Mouse (Mus musculus): ENCODE results near the gene Tex45. TPM values are rescaled to one million over a fixed set of nuclear protein-coding genes. Genes with fewer than 3 reads are reported as not detected.

Tex45 gene
- polyA plus RNA-seq, 1 experiment, result not detected

- Histone ChIP-seq H3K27ac (ENCODE audit: insufficient read depth, low read depth, low read length) (no peak overlapping the region), H3K4me1 (ENCODE audit: control insufficient read depth, insufficient read depth, low read length) (no peaks in the 10 kb centered on the region), H3K4me3 (ENCODE audit: insufficient read depth, low read length) (no peak overlapping the region)
- TF ChIP-seq POLR2A (IDR thresholded peaks at IDR 0.05; ENCODE audit: borderline replicate concordance, low read depth, low read length) (no peak), CTCF (IDR thresholded peaks at IDR 0.05; ENCODE audit: low read depth, low read length) (no peak)
Observed at GRCm38 (mm10) chr8:3451992-3452391, 18.7 kb upstream of the Tex45 start.

GRCm38 (mm10) chr8:3463248-3463647, 7.4 kb upstream of the Tex45 start:
- no peak for TF ChIP-seq POLR2A (IDR thresholded peaks at IDR 0.05; ENCODE audit: borderline replicate concordance, low read depth, low read length)
- no peak for TF ChIP-seq CTCF (IDR thresholded peaks at IDR 0.05; ENCODE audit: low read depth, low read length)
- H3K4me3 ChIP-seq (ENCODE audit: insufficient read depth, low read length), result no peak overlapping the region
- peaks cover 6% of the 10 kb centered on the region for H3K4me1 ChIP-seq (ENCODE audit: control insufficient read depth, insufficient read depth, low read length)
- no peak overlapping the region for H3K27ac ChIP-seq (ENCODE audit: insufficient read depth, low read depth, low read length)

- H3K27ac ChIP-seq (ENCODE audit: insufficient read depth, low read depth, low read length), result no peak overlapping the region
- no peak overlapping the region for H3K4me3 ChIP-seq (ENCODE audit: insufficient read depth, low read length)
- TF ChIP-seq CTCF (IDR thresholded peaks at IDR 0.05; ENCODE audit: low read depth, low read length) (no peak), POLR2A (IDR thresholded peaks at IDR 0.05; ENCODE audit: borderline replicate concordance, low read depth, low read length) (no peak)
- peaks cover 7% of the 10 kb centered on the region for H3K4me1 ChIP-seq (ENCODE audit: control insufficient read depth, insufficient read depth, low read length)
Observed at GRCm38 (mm10) chr8:3464309-3464708, 6.4 kb upstream of the Tex45 start.

GRCm38 (mm10) chr8:3467006-3467885, 3.4 kb upstream of the Tex45 start, which contains the start of gene Pex11g:
Gene Pex11g (minus strand): TSS chr8:3467680.
- no peak within 1 kb of the TSS for H3K27ac ChIP-seq (ENCODE audit: insufficient read depth, low read depth, low read length)
- H3K4me3 ChIP-seq (ENCODE audit: insufficient read depth, low read length), result peak within 1 kb of the TSS; percentile 65
- TF ChIP-seq CTCF (IDR thresholded peaks at IDR 0.05; ENCODE audit: low read depth, low read length), result no peak
- TF ChIP-seq POLR2A (IDR thresholded peaks at IDR 0.05; ENCODE audit: borderline replicate concordance, low read depth, low read length), result no peak
- peaks cover 7% of the 10 kb centered on the region for H3K4me1 ChIP-seq (ENCODE audit: control insufficient read depth, insufficient read depth, low read length)

- peaks cover 7% of the 10 kb centered on the region for H3K4me1 ChIP-seq (ENCODE audit: control insufficient read depth, insufficient read depth, low read length)
- no peak overlapping the region for H3K27ac ChIP-seq (ENCODE audit: insufficient read depth, low read depth, low read length)
- peak overlapping the region; percentile 65 for H3K4me3 ChIP-seq (ENCODE audit: insufficient read depth, low read length)
- TF ChIP-seq CTCF (IDR thresholded peaks at IDR 0.05; ENCODE audit: low read depth, low read length), result no peak
- no peak for TF ChIP-seq POLR2A (IDR thresholded peaks at IDR 0.05; ENCODE audit: borderline replicate concordance, low read depth, low read length)
Observed at GRCm38 (mm10) chr8:3467886-3468545, 2.6 kb upstream of the Tex45 start.

- H3K4me3 ChIP-seq (ENCODE audit: insufficient read depth, low read length), result no peak overlapping the region
- no peak overlapping the region for H3K27ac ChIP-seq (ENCODE audit: insufficient read depth, low read depth, low read length)
- TF ChIP-seq CTCF (IDR thresholded peaks at IDR 0.05; ENCODE audit: low read depth, low read length) (no peak), POLR2A (IDR thresholded peaks at IDR 0.05; ENCODE audit: borderline replicate concordance, low read depth, low read length) (no peak)
- H3K4me1 ChIP-seq (ENCODE audit: control insufficient read depth, insufficient read depth, low read length), result peaks cover 7% of the 10 kb centered on the region
Observed at GRCm38 (mm10) chr8:3468838-3469237, 1.8 kb upstream of the Tex45 start.

- Histone ChIP-seq H3K4me1 (ENCODE audit: control insufficient read depth, insufficient read depth, low read length) (peaks cover 2% of the 10 kb centered on the region; the same call in 1 of the 2 replicates), H3K27ac (ENCODE audit: insufficient read depth, low read depth, low read length) (no peak overlapping the region), H3K4me3 (ENCODE audit: insufficient read depth, low read length) (peak overlapping the region; percentile 31)
- TF ChIP-seq POLR2A (IDR thresholded peaks at IDR 0.05; ENCODE audit: borderline replicate concordance, low read depth, low read length), result no peak
- TF ChIP-seq CTCF (IDR thresholded peaks at IDR 0.05; ENCODE audit: low read depth, low read length), result no peak
Observed at GRCm38 (mm10) chr8:3475715-3476429, 5.2 kb downstream of the Tex45 start.

GRCm38 (mm10) chr8:3480221-3480785, 9.6 kb downstream of the Tex45 start:
- Histone ChIP-seq H3K4me3 (ENCODE audit: insufficient read depth, low read length) (no peak overlapping the region), H3K27ac (ENCODE audit: insufficient read depth, low read depth, low read length) (no peak overlapping the region), H3K4me1 (ENCODE audit: control insufficient read depth, insufficient read depth, low read length) (peaks cover 7% of the 10 kb centered on the region)
- TF ChIP-seq POLR2A (IDR thresholded peaks at IDR 0.05; ENCODE audit: borderline replicate concordance, low read depth, low read length), result no peak

GRCm38 (mm10) chr8:3481605-3482004, 10.9 kb downstream of the Tex45 start:
- H3K4me1 ChIP-seq (ENCODE audit: control insufficient read depth, insufficient read depth, low read length), result peaks cover 5% of the 10 kb centered on the region
- H3K27ac ChIP-seq (ENCODE audit: insufficient read depth, low read depth, low read length), result no peak overlapping the region
- H3K4me3 ChIP-seq (ENCODE audit: insufficient read depth, low read length), result peak overlapping the region; percentile 21; the same call in 1 of the 2 replicates
- TF ChIP-seq POLR2A (IDR thresholded peaks at IDR 0.05; ENCODE audit: borderline replicate concordance, low read depth, low read length) (no peak), CTCF (IDR thresholded peaks at IDR 0.05; ENCODE audit: low read depth, low read length) (no peak)
